9 mouse cellular contexts compared by ENCODE assay signal in the genomic region with DNA sequence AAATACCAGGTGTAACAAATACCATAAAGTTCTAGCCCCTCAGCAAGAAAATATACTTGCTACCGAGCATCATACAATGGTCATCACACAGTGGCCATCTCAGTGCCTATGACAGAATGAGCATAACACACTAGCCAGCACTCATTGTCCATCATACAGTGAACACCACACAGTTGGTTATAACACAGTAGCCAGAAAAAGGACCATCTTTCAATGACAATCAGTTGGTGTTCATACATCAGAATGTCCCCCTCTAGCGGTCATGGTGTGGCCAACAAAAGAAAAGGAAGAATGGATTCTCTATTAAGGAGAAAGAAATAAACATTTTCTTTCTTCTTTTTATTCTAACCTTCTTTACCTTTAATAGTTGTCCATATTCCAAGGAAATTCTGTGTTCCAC.
DNase-seq lines count a peak whose midpoint lies in the region; ATAC-seq and TF ChIP-seq lines count a peak whose summit lies in the region.
"Had no signal": no experiment of that assay in that cellular context is flagged by ENCODE, and none has a peak within 500 bp of the region (broad histone marks: within the 10 kb centered on the region; RNA-seq: fewer than 3 reads in every experiment).

No protein-coding gene starts in this region.

- no peaks in the 10 kb centered on the region for H3K27me3 ChIP-seq in forebrain, embryonic 13.5 days
- no peaks in the 10 kb centered on the region for H3K27me3 ChIP-seq in forebrain, embryonic 10.5 days (ENCODE audit: poor library complexity, severe bottlenecking)
- H3K27me3 ChIP-seq in lung, postnatal 0 days (replicated peaks; ENCODE audit: insufficient read depth, low read length) = no peaks in the 10 kb centered on the region
- H3K27me3 ChIP-seq: limb, embryonic 12.5 days had no signal

- H3K9ac ChIP-seq in forebrain, embryonic 13.5 days = no peak overlapping the region
- H3K9ac ChIP-seq in lung, postnatal 0 days (replicated peaks; ENCODE audit: low read depth) = no peak overlapping the region
- H3K9ac ChIP-seq: limb, embryonic 12.5 days had no signal

- H3K4me3 ChIP-seq in forebrain, embryonic 13.5 days = no peak overlapping the region
- no peak overlapping the region for H3K4me3 ChIP-seq in forebrain, embryonic 10.5 days
- no peak overlapping the region for H3K4me3 ChIP-seq in lung, postnatal 0 days (ENCODE audit: low read depth, low read length)
- no peak overlapping the region for H3K4me3 ChIP-seq in lung, adult 2 months (replicated peaks; ENCODE audit: extremely low read depth, low read depth, low read length)
- H3K4me3 ChIP-seq: limb, embryonic 12.5 days had no signal

- DNase-seq in forebrain, embryonic 10.5 days (ENCODE audit: extremely low spot score, low spot score) = no peak
- DNase-seq in lung, postnatal 0 days (ENCODE audit: low spot score) = peak; percentile 38
- DNase-seq in lung, adult 2 months = no peak
- DNase-seq in retina, adult 2 months (ENCODE audit: low read depth, low spot score) = peak; percentile 6
- DNase-seq in kidney, adult 11 months = no peak
- no peak for DNase-seq in thymus, postnatal 10 days (ENCODE audit: low spot score in 2 of 2)

- no peak overlapping the region for H3K4me2 ChIP-seq in forebrain, embryonic 13.5 days
- H3K4me2 ChIP-seq in lung, postnatal 0 days (replicated peaks; ENCODE audit: low read depth, low read length) = no peak overlapping the region
- H3K4me2 ChIP-seq: limb, embryonic 12.5 days had no signal

- H3K4me1 ChIP-seq in forebrain, embryonic 13.5 days = no peaks in the 10 kb centered on the region
- no peaks in the 10 kb centered on the region for H3K4me1 ChIP-seq in forebrain, embryonic 10.5 days
- no peaks in the 10 kb centered on the region for H3K4me1 ChIP-seq in lung, postnatal 0 days (ENCODE audit: insufficient read depth, low read depth, low read length)
- no peaks in the 10 kb centered on the region for H3K4me1 ChIP-seq in lung, adult 2 months (ENCODE audit: control insufficient read depth, insufficient read depth, low read length)
- H3K4me1 ChIP-seq: limb, embryonic 12.5 days had no signal

- H3K9me3 ChIP-seq in forebrain, embryonic 13.5 days (replicated peaks) = 0 out of 2 replicates have a peak, but pooled peaks cover 3% of the 10 kb centered on the region
- peaks cover 4% of the 10 kb centered on the region; the same call in 1 of the 2 replicates for H3K9me3 ChIP-seq in forebrain, embryonic 10.5 days
- no peaks in the 10 kb centered on the region for H3K9me3 ChIP-seq in lung, postnatal 0 days (ENCODE audit: low read length)
- H3K9me3 ChIP-seq: limb, embryonic 12.5 days had no signal

- WGBS in forebrain, embryonic 13.5 days = 48% methylated on average over 2 of the region's 2 CpGs
- WGBS in forebrain, embryonic 10.5 days = 44% methylated on average over 2 of the region's 2 CpGs
- WGBS in lung, postnatal 0 days = 47% methylated on average over 2 of the region's 2 CpGs
- whole genome bisulfite sequencing in lung, adult 2 months = 43% methylated on average over 2 of the region's 2 CpGs

- no peak for TF ChIP-seq EP300 in lung, postnatal 0 days (IDR thresholded peaks at IDR 0.05)

- no peak for TF ChIP-seq POLR2A in lung, adult 2 months (IDR thresholded peaks at IDR 0.05; ENCODE audit: borderline replicate concordance, extremely low read depth, low read depth, low read length)

- ATAC-seq in forebrain, embryonic 13.5 days = peak; percentile 45; the same call in 1 of the 2 replicates
- no peak for ATAC-seq in lung, postnatal 0 days
- ATAC-seq in common myeloid progenitor, adult 5-6 weeks (replicated peaks; ENCODE audit: low read depth, poor library complexity, severe bottlenecking) = peak; percentile 54

- peaks cover 18% of the 10 kb centered on the region for H3K36me3 ChIP-seq in forebrain, embryonic 13.5 days (ENCODE audit: poor library complexity, severe bottlenecking)
- peaks cover 49% of the 10 kb centered on the region for H3K36me3 ChIP-seq in forebrain, embryonic 10.5 days (replicated peaks)
- H3K36me3 ChIP-seq in lung, postnatal 0 days (ENCODE audit: insufficient read depth, low read length) = no peaks in the 10 kb centered on the region
- H3K36me3 ChIP-seq: limb, embryonic 12.5 days had no signal

- no peak overlapping the region for H3K27ac ChIP-seq in forebrain, embryonic 13.5 days
- H3K27ac ChIP-seq in forebrain, embryonic 10.5 days = no peak overlapping the region
- H3K27ac ChIP-seq in lung, postnatal 0 days (ENCODE audit: low read length) = no peak overlapping the region
- H3K27ac ChIP-seq: limb, embryonic 12.5 days had no signal

- TF ChIP-seq CTCF in lung, postnatal 0 days (IDR thresholded peaks at IDR 0.05) = peak; percentile 55
- no peak for TF ChIP-seq CTCF in lung, adult 2 months (IDR thresholded peaks at IDR 0.05; ENCODE audit: insufficient read depth, low read length)

Comparison
In these comparisons a context has a peak if more than half of its experiments do, and no peak if none do; other contexts are left out.
1. DNase-seq: peak in lung, postnatal 0 days (single experiment) and retina, adult 2 months (single experiment); none in forebrain, embryonic 10.5 days (single experiment), lung, adult 2 months (single experiment), kidney, adult 11 months (single experiment) and thymus, postnatal 10 days (0 of 2).